Mouse (Mus musculus) frontal cortex, postnatal 10 days (tissue): ENCODE data around the gene Klf16.

Experiments used
- DNase-seq, 2 experiments: peaks; one replicate each; pipeline ENCODE4 v3.0.0; 2022; ENCODE audit warnings: low spot score in 2 of 2, mixed read lengths in 1 of 2

The Klf16 gene

DNA sequence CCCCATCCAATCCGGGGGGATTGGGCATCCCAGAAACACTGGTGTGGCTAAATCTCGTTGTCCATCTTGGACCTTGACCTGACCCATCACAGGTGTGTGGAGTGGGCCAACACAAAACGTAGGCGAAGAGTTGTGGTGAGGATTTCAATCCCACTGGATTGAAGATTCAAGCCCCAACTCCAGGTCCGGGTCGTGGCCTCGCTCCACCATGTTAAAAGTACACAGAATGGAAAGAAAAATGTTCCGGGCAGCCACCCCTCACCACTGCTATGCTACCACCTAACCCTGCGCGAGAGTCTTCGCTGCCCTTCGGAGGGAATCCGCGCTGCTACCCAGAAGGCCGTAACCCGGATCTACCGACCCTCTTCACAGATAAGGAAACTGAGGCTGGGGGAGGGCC, 1.2 kb downstream of the Klf16 start:
- DNase-seq = no peak

DNA sequence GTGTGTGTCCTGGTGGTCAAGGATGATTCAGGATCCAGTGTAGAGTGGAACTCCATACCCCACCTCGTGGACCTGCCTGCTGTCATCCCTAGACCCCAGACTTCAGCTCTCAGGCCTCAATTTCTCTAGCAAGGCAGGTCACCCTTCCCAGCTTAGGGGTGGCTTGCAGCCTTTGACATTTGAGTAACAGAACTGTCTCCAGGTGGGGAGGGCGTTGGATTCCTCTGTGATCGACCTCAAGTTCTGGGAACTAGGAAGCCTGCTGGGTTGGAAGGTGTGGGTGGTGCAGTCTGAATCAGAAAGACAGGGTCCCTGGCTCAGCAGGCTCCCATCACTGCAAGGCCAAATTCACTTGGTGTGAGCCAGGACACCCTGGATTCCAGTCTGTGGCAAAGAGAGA, 2.2 kb downstream of the Klf16 start:
- DNase-seq = no peak

DNA sequence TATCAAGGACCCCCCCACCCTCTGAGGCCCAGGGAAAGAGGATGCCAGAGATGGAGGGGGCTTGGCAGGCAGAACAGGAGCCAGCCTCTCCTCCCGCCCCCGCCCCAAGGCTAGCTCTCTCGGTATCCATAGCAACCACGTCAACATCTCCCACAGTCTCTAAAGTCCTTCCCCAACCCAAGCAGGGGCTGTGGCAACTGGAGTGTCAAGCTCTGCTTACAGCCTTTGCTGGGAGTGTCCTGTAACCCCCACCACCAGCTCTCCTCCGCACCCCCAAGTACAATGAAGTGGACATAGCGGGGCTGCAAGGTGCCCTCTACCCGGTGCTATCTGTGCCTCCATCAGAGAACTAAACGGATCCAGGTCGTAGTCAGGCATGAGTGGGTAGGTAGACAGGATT, 3.2 kb downstream of the Klf16 start:
- DNase-seq = peak in 1 of 2 experiments; percentile 45

DNA sequence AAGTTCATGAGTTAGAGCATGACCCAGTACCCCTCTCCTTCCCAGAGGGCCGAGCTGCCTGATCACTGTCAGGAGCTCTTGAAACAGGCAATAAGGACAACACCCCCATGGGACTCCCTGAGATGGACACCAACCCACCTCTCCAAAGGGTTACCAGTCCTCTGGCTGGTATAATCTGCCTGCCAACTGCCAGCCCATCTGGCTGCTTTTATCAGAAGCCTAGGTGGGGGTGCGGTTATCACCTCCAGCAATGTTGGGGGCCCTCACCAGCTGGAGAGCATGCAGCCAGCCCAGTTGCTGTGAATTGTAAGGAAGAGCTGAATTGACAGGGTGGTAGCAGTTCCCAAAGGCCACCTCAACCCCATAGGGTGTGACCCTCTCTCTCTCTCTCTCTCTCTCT, 4.6 kb downstream of the Klf16 start:
- no peak for DNase-seq

DNA sequence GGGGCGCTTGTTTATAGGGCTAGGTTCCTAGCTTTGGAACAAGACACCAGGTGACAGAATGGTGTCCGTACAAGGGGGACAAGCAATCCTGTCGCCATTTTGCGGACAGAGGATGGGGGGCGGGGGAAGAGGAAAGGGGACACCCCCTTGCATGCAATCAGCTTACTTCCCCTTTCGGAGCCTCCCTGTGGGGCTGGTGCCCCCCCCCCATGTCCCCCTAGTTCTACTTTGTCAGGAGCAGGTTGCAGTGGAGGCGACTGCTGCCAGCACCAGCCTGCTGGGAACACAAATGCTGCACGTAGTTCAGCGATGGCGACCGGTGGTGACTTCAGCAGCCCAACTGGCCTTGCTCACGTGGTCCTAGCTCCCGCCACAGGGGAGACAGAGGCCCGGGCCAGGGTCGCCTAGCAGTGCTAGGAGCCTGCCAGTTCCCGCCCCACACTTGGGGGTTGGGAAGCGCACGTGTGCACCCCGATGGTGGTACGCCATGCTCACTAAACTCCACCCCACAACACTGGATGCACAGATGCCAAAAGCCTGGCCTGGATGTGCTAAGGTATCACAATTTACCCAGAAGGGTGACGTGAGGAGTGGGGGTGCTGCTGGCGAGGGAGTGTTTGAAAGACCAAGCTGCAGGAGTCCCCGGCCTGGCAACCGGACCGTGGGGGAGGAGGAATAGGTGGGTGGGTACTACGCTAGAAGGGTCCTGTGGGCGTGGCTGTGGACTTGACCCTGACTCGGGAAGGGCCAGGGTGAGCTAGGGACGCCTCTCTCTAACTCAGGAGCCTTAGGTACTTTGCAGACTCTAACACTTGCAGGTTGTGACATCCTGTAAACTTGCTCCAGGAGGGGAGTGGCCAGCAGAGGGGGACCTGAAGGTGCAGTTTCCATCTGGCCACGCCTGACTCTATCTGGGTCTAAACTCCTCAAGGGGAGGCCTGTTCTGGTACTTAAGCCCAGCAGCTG, 6.0 kb downstream of the Klf16 start:
- DNase-seq = no peak

DNA sequence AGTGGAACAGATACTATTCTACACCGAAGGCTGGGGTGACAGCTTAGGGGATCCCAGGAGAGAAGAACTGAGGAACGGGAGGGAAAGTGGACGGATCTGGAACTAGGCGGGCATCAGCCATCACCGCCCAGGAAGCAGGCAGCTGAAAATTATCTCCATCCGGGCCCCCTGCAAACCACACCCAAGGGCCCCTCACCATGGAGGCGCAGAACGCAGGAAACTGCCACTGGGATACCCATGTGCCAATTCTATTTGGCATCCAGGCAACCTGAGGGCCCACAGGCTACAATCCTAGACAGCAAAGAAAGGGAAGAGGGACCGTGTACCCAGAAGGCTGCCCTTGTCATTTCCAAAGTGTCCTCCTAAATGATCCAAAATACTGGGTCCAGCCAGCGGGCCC, 6.7 kb downstream of the Klf16 start:
- no peak for DNase-seq

DNA sequence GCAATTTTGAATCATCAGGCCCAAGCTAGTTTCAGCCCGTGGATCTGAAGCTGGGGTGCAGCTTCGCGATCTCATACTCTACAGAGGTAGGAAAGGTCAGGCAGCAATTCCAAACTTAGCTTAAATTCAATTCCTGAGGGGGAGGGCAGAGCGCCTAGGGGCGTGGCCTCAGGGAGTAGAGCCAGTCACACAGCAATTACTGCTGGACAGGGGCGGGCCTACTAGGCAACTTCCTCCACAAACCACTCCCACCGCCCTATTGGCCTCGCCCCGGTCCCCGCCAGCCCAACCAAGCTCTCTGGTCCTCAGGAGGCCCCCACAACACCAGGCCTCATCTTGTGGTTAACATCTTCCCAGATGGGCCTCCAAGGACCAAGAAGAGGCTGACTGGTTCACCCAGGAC, 7.5 kb downstream of the Klf16 start:
- DNase-seq = peak in 1 of 2 experiments; percentile 42

DNA sequence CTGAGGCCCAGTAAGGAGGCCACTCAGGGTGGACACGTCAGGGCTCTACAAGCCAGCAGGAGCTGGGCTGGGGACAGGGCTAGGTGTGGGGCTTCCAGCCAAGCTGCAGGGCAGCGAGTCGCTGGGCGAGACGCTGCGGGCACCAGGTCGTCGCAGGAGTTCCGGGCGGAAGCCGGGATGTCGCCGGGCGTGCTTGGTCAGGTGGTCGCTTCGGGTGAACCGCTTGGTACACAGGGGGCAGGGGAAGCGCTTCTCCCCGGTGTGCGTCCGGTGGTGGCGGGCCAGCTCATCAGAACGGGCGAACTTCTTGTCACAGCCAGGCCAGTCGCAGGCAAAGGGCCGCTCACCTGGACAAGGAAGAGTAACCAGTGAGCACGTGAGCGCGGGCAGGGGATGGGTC, 8.2 kb downstream of the Klf16 start:
- DNase-seq = no peak

DNA sequence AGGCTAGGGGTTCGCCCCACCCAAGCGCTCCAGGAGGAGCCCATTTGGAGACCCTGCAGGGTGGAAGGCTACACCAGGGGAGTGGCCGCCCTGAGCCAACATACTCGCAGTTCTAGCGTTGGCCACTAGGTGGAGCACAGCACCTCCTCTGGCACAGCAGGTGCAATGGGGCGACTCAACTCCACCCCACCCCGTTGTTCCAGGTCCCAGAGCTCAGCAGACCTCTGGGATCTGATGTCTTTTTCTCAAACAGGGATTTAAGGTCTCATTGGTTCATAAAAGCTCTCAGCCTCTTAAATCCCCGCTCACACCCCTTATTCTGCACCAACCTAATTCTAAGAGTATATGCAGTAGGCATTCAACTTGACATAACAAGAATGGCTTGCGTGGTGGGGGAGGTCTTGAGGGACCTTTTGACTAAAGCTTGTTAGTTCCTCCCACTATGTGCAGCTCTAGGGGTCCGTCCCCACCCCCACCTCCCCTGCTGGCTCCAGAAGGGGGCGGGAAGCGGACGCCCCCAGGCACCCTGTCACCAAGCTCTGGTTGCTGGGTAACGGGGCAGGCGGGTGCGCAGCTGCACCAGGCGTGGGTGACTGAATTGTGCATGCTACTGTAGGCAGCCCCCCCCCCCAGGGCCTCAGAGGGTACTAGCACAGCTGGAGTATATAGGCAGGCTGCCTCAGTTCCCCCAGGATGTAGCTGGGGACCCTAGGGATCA, 10.6 kb downstream of the Klf16 start:
- peak; percentile 80 to 85 for DNase-seq

DNA sequence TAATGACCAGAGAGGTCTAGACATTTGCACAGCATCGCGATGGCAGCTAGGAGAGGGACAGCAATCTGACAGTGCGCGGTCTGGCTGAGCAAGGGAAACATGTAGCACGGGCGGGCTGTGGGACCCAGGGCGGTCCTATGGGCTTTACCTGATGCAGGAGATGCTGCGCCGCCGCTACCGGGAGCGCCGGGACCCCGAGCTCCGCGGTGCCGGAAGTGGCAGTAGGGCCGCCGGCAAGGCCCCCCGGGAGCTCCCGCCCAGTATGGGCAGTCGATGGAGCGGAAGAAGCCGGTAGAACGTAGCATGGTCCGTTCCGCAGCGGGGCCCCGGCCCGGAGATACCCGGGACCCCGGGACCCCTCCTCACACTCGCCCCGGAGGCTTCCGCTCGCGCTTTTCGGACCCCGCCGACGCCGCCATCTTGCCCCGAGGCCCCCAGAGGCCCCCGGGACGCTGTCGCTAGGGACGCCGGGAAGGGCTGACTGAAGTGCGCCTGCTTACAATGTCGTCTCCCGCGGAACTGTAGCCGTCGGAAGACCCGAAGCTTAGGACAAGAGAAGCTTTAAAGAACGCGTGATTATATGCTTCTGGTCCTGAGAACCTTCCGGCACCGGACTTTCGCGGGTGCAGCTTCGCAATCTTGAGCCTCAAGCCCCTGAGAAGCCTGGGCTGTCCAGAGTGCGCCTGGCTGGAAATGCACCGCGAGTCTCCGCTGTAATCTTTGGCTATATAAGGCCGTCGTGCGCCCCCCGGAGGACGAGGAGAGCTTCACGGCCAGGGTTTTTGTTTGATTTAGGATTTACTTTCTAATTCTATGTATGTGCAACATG, 15.8 kb downstream of the Klf16 start, which contains the start of gene Rexo1:
Gene Rexo1 (minus strand): TSS at position 445 of the 829 bp plus-strand sequence.
- DNase-seq = peak; percentile 83 to 89

DNA sequence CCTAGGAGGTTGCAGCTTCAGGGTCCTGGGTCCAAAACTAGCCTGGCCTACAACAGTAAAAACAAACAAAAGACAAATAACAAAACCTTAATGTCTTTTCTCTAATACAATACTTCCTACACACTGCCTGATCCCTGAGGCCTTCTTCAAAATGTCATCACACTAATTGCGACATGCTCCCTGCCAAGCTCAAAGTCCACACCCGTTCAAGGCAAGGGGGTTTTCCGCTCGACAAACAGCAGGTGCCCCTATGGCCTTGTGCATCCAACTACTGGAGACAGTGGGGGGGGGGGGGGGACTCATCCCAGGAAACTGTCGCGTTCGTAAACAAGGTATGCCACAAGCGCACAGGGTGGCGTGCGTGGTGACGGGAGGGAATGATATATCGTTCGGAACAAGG, 16.5 kb downstream of the Klf16 start:
- DNase-seq = no peak

DNA sequence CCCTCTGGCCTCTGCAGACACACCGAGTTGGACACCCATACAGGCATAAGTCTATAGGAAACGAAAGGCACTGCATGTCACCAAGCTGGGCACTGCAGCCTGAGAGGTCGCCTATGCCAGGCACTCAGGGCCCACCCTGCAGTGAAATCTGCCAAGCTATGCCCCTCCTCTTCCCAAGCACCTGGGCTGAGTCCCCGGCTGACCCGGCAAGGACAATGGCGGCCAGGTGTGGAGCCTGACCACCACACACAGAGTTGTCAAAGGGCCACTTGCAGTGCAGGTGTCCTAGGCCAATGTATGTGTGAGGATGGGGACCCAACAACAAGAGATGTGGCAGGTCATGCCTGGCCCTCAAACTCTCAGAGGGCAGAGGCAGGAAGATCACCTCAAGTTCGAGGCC, 17.7 kb downstream of the Klf16 start:
- no peak for DNase-seq

DNA sequence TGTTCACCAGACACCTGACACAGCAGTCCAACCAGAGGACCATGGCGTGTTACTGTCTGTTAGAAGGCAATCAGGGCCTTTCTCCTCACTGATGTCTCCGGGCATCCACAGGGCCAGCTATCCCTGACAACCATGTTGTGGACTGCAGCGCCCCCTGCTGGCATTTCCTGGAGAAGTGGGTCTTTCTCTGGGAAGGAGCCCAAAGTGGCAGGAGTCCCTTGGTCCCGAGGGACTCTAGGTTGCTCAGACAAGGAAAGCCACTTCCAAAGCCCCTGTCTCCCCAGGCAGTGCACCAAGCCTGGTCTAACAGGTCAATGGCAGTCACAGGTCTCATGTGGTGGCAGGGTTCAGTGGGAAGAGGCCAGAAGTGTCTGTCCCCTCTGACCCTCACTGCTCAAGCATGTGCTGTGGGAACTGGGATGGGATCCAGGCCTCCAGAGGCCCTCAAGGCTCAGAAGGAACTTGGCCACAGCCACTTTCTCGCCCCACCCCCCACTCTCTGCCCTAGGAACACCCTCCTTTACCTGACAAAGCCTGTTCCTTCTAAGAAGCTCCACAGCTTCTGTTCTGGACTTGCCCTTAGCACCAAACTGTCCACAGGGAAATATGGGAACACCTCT, 19.7 kb downstream of the Klf16 start:
- DNase-seq = peak in 1 of 2 experiments; percentile 71

DNA sequence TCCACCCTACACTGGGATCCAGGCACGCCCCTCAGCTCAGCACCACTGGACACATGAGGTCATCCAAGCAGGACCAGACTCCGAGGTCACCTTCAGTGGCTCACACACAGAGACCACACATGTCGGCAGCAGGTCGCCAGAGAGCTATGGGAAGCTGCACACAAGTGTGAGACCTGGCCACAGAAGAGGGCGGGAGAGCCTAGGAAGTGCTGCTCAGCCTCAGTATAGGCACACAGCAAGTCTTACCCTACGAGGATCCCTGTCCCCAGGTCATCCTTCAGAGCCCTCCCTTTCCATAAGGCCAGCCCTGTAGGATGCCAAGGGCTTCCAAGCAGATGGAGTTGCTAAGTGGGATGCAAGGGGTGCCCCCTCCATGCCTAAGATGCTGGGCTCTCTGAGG, 23.1 kb downstream of the Klf16 start:
- no peak for DNase-seq

DNA sequence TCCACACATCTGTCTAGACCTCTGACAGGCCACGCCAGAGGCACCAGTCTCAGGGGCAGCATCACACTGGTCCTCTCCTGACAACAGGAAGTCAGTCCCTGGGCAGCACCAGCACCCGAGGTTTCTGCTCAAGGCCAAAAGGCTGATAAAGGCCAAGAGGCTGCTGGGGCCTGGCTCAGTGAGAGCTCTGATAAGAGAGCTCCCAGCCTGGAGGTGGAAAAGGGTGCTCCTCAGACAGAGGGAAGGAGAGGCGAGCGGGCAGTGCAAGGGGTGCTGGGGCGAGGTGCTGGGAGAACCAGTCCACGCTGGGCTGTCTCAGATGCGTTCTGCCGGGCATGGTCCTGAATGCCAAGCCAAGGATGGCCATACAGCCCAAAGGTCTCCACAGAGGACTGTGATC, 23.5 kb downstream of the Klf16 start:
- no peak for DNase-seq

DNA sequence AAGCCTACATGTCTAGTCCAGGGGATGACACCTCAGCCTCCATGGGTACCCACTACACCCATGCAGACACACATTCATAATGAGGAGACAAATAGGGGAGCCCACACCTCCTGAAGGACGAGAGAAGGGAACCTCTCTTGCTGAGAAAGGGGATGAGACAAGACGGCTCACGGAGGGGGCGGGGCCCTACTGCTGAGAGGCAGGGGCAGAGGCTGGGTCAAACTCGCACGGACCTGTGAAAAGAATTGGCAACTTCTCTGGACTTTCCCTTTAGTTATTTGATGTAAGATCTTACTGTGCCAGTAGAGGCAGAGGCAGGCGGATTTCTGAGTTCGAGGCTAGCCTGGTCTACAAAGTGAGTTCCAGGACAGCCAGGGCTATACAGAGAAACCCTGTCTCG, 24.8 kb downstream of the Klf16 start:
- DNase-seq = no peak

DNA sequence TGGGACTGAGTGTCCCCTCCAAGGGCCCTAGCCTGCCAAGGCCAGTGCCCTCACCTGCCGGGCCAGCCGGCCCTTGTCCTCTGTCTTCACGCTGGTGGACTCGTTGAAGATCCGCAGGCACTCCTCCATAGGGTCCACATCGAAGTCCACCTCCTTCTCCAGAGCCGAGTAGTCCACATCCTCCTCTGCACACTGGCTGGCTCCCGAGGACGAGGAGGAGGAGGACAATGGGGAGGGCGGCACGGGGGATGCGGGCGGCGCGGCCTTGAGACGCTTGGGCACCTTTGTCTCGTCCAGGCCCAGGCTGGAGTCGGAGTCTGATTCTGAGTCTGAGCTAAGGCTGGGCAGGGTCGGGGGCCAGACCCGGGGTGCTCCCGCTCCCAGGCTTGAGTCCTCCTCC, 27.8 kb downstream of the Klf16 start:
- DNase-seq = no peak

DNA sequence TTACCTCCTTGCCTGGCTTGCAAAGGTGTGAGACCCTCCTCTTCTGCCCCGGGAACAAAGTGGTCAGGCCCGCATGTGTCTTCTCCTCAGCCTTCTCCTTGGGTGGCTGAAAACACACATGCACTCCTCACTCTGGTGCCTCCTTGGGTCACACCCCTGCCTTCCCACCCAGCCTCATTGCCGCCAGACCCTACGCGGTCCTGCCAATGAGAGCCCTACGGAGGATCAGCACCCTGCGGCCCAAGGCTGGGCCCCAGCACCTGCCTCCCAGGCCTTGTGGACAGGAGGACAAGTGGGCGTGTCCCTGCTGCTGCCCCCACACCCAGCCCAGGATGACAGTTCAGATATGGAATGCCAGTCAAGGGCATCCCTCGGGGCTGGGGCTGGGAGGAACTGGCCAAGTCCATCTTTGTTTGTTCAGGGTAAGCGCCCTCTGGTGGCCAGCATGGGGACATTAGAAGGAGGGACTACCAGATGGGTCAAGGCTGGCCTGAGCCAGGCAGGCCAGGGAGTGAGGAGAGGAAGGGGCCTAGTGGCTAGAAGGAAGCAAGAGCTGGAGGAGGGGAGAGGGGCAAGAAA, 28.6 kb downstream of the Klf16 start:
- no peak for DNase-seq

DNA sequence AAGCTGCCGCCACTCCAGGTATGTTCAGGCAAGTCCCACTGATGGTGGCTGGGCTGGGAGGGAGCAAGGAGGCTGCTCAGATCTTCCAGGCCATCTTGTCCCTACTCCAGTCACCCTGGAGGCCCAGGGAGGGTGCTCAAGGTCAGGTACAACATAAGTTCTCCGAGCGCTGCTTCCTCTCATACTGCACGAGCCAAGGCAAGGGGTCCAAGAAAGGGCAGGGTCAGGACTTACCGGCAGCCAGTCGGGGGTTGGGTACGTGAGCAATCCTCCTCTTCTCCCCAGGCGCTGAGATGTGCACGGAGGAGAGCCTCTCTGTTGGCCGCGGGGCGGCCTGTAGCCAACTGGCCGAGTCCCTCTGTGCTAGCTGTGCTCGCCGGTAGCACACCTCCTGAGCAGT, 29.6 kb downstream of the Klf16 start:
- no peak for DNase-seq

DNA sequence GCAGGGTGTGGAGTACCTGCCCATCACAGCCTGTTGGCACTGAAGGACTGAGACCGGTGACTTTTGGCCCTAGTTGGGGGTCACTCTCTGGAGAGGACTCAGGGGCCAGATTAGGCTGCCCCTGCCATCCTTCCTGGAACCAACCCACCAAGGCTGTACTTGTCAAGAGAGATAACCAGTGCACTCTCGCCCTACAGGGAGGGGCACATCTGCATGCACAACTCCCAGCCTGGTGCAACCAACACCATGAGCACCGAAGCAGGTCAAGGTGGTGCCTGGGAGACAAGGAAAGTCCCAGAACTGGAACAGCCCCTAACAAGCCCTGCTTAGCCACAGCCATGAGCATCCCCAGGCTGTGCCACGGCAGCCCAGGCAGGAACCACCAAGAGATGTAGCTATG, 30.2 kb downstream of the Klf16 start:
- no peak for DNase-seq

DNA sequence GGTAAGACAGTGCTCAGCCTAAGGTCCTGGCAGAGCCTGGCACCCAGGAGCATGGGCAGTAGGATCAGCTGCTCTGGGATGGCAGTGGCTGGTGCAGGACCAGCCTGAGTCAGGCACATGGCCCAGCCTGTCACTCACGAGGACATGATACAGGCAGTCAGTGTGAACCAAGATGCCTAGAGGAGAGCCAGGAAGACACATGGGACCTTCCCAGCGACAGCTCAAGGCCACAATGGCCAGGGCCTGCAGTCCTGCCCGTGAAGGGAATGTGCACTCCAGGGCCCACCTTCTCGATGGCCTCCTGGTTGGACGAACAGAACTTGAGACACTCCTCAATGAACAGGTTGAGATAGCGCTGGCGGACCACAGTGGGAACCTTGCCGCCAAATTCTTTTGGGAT, 31.5 kb downstream of the Klf16 start:
- DNase-seq = no peak
